Mouse (Mus musculus): ENCODE results near the gene Plb1.

Plb1 gene

GRCm38 (mm10) chr5:32392281-32392680, 159.8 kb downstream of the Plb1 start:
- no peak for DNase-seq (ENCODE audit: low spot score)

- no peak for DNase-seq (ENCODE audit: low spot score)
Observed at GRCm38 (mm10) chr5:32394586-32394985, 162.1 kb downstream of the Plb1 start.

GRCm38 (mm10) chr5:32395101-32395892, 162.8 kb downstream of the Plb1 start:
- DNase-seq (ENCODE audit: low spot score): no peak

GRCm38 (mm10) chr5:32397719-32398118, 165.2 kb downstream of the Plb1 start:
- DNase-seq (ENCODE audit: low spot score): peak; percentile 30

GRCm38 (mm10) chr5:32400926-32401325, 168.4 kb downstream of the Plb1 start:
- DNase-seq (ENCODE audit: low spot score): no peak

GRCm38 (mm10) chr5:32403082-32403953, 170.8 kb downstream of the Plb1 start:
- peak; percentile 25 for DNase-seq (ENCODE audit: low spot score)

GRCm38 (mm10) chr5:32405199-32405855, 172.8 kb downstream of the Plb1 start:
- DNase-seq (ENCODE audit: low spot score): no peak

GRCm38 (mm10) chr5:32408771-32409170, 176.3 kb downstream of the Plb1 start:
- DNase-seq (ENCODE audit: low spot score): no peak

- DNase-seq (ENCODE audit: low spot score): no peak
Observed at GRCm38 (mm10) chr5:32409747-32410146, 177.2 kb downstream of the Plb1 start.

GRCm38 (mm10) chr5:32410954-32411688, 178.6 kb downstream of the Plb1 start:
- DNase-seq (ENCODE audit: low spot score): no peak

- peak; percentile 52 for DNase-seq (ENCODE audit: low spot score)
Observed at GRCm38 (mm10) chr5:32412186-32412950, 179.9 kb downstream of the Plb1 start.

- no peak for DNase-seq (ENCODE audit: low spot score)
Observed at GRCm38 (mm10) chr5:32413083-32413482, 180.6 kb downstream of the Plb1 start.

- DNase-seq (ENCODE audit: low spot score): no peak
Observed at GRCm38 (mm10) chr5:32413569-32413968, 181.1 kb downstream of the Plb1 start.

GRCm38 (mm10) chr5:32414461-32414985, 182.0 kb downstream of the Plb1 start:
- no peak for DNase-seq (ENCODE audit: low spot score)

- no peak for DNase-seq (ENCODE audit: low spot score)
Observed at GRCm38 (mm10) chr5:32415554-32415953, 183.0 kb downstream of the Plb1 start.

Data from embryo, embryonic 10 days (tissue).